Mouse (Mus musculus) embryonic fibroblast, embryonic 13.5 days (primary cell): ENCODE results near the gene Hps5.
A peak's percentile ranks its signal among the peaks of the same experiment; 100 is the strongest.

Experiments
- CTCF ChIP-seq: IDR thresholded peaks from 2 replicates; pipeline ENCODE4 v1.5.1; 2011; ENCODE audit warnings: mild to moderate bottlenecking, control low read depth, low read length, moderate library complexity, borderline replicate concordance; ENCODE audit not compliant: insufficient read depth
- POLR2A ChIP-seq: IDR thresholded peaks from 2 replicates; pipeline ENCODE4 v1.6.1; 2011; ENCODE audit warnings: low read depth, mild to moderate bottlenecking, control low read depth, low read length, moderate library complexity

DNA sequence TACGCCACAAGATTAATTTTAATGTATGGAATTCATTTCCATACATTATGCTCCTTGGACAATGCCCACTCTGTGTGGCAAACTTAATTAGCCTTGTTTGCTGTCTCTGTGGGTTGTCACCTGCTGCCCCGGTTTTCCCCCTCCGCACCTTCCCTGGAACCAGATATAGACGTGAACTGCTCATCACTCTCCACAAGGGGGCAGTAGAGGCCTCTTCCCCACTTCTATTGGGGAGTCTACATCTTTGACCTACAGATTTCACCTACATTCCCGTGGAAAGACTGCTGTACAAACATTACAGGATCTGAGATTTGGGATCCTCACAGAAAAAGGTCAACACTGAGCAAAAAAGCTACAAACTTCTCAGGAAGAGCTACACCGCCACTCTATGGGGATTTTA lies 81.3 kb downstream of the Hps5 start:
- peak; percentile 27; the same call in 1 of the 2 replicates for TF ChIP-seq CTCF
- TF ChIP-seq POLR2A, result no peak
